Comparison of ENCODE assay signal across 25 mouse cellular contexts in genomic region chr6:113741425-113741824, GRCm38 (mm10). TPM values are rescaled to one million over a fixed set of nuclear protein-coding genes. Genes with fewer than 3 reads are reported as not detected.
DNase-seq lines count a peak whose midpoint lies in the region; ATAC-seq and TF ChIP-seq lines count a peak whose summit lies in the region.
"Had no signal": no experiment of that assay in that cellular context is flagged by ENCODE, and none has a peak within 500 bp of the region (broad histone marks: within the 10 kb centered on the region; RNA-seq: fewer than 3 reads in every experiment).

No protein-coding gene starts in this region.

- no peak for TF ChIP-seq CTCF in heart, adult 2 months (IDR thresholded peaks at IDR 0.05)

- H3K27me3 ChIP-seq in forebrain, embryonic 15.5 days = no peaks in the 10 kb centered on the region
- no peaks in the 10 kb centered on the region for H3K27me3 ChIP-seq in forebrain, embryonic 11.5 days (ENCODE audit: control insufficient read depth, insufficient read depth, low read length)
- H3K27me3 ChIP-seq in heart, adult 2 months (ENCODE audit: control insufficient read depth, insufficient read depth, low read length) = no peaks in the 10 kb centered on the region
- H3K27me3 ChIP-seq: hindbrain, embryonic 15.5 days had no signal

- no peak overlapping the region for H3K4me2 ChIP-seq in forebrain, embryonic 15.5 days (replicated peaks)
- H3K4me2 ChIP-seq in forebrain, embryonic 11.5 days (ENCODE audit: low read depth, low read length, severe bottlenecking) = no peak overlapping the region

- peaks cover 7% of the 10 kb centered on the region for H3K36me3 ChIP-seq in forebrain, embryonic 15.5 days
- H3K36me3 ChIP-seq in forebrain, embryonic 11.5 days (ENCODE audit: control insufficient read depth, insufficient read depth, low read length) = no peaks in the 10 kb centered on the region; the same call in 1 of the 2 replicates
- H3K36me3 ChIP-seq in heart, adult 2 months (ENCODE audit: control insufficient read depth, insufficient read depth, low read length) = 0 out of 2 replicates have a peak, but pooled peaks cover 2% of the 10 kb centered on the region
- peaks cover 20% of the 10 kb centered on the region for H3K36me3 ChIP-seq in macrophage (ENCODE audit: inconsistent target)

- no peak for DNase-seq in forebrain, embryonic 11.5 days (ENCODE audit: low spot score)
- peak; percentile 15 for DNase-seq in heart, adult 8-10 months (ENCODE audit: low spot score)
- DNase-seq in heart, adult 2 months = no peak
- DNase-seq in left cerebral cortex, postnatal 14 days (ENCODE audit: low spot score in 2 of 2) = peak; percentile 31 to 49
- DNase-seq in left cerebral cortex, postnatal 4 days = no peak
- DNase-seq: adrenal gland, postnatal 10 days; B cell, adult 2 months; cerebellum, adult 18-20 months; cerebellum, adult 9-11 months; embryo, embryonic 11 days; gastrocnemius, postnatal 10 days; heart, postnatal 36 days had no signal

- peak overlapping the region; percentile 70; the same call in 1 of the 2 replicates for H3K27ac ChIP-seq in forebrain, embryonic 15.5 days (replicated peaks)
- no peak overlapping the region for H3K27ac ChIP-seq in forebrain, embryonic 11.5 days (ENCODE audit: low read depth, low read length)
- H3K27ac ChIP-seq in heart, adult 2 months = no peak overlapping the region
- H3K27ac ChIP-seq in macrophage = peak overlapping the region; percentile 73
- H3K27ac ChIP-seq: embryonic facial prominence, embryonic 15.5 days; heart, embryonic 15.5 days had no signal

- no peak overlapping the region for H3K9ac ChIP-seq in forebrain, embryonic 15.5 days (replicated peaks)
- H3K9ac ChIP-seq in forebrain, embryonic 11.5 days (ENCODE audit: low read length) = no peak overlapping the region
- no peak overlapping the region for H3K9ac ChIP-seq in heart, adult 2 months (ENCODE audit: low read depth, low read length)

- H3K9me3 ChIP-seq in forebrain, embryonic 15.5 days = no peaks in the 10 kb centered on the region
- H3K9me3 ChIP-seq in forebrain, embryonic 11.5 days (ENCODE audit: control insufficient read depth, low read length) = no peaks in the 10 kb centered on the region
- H3K9me3 ChIP-seq: embryonic facial prominence, embryonic 15.5 days; forebrain, embryonic 10.5 days; G1E; heart, embryonic 15.5 days; hindbrain, embryonic 15.5 days had no signal

- TF ChIP-seq POLR2A in heart, adult 2 months (IDR thresholded peaks at IDR 0.05; ENCODE audit: insufficient read depth, low read depth, low read length) = no peak

- 0 out of 2 replicates have a peak, but pooled peaks have one; percentile 17 for ATAC-seq in forebrain, embryonic 15.5 days (replicated peaks)
- no peak for ATAC-seq in forebrain, embryonic 11.5 days (replicated peaks; ENCODE audit: low FRiP score)
- ATAC-seq in megakaryocyte progenitor cell, adult 5-6 weeks (replicated peaks; ENCODE audit: poor library complexity) = no peak
- ATAC-seq: intestine, embryonic 16.5 days had no signal

- peaks cover 6% of the 10 kb centered on the region for H3K79me2 ChIP-seq in heart, adult 2 months (replicated peaks; ENCODE audit: control insufficient read depth, insufficient read depth, low read length)
- H3K79me2 ChIP-seq in macrophage (ENCODE audit: inconsistent target) = peaks cover 41% of the 10 kb centered on the region

- H3K4me1 ChIP-seq in forebrain, embryonic 15.5 days = peaks cover 28% of the 10 kb centered on the region
- no peaks in the 10 kb centered on the region; the same call in 1 of the 2 replicates for H3K4me1 ChIP-seq in forebrain, embryonic 11.5 days (replicated peaks; ENCODE audit: control insufficient read depth, insufficient read depth, low read length)
- no peaks in the 10 kb centered on the region for H3K4me1 ChIP-seq in heart, adult 2 months (ENCODE audit: control insufficient read depth, insufficient read depth, low read length)

- no peak overlapping the region for H3K4me3 ChIP-seq in forebrain, embryonic 15.5 days
- no peak overlapping the region for H3K4me3 ChIP-seq in forebrain, embryonic 11.5 days (ENCODE audit: low read depth, low read length)
- no peak overlapping the region for H3K4me3 ChIP-seq in heart, adult 2 months
- H3K4me3 ChIP-seq in macrophage (ENCODE audit: inconsistent target) = no peak overlapping the region

- TF ChIP-seq EP300 in heart, adult 2 months (IDR thresholded peaks at IDR 0.05; ENCODE audit: insufficient read depth, low read depth, low read length) = no peak

- intact Hi-C loops in heart, adult 2 months (cut with DNase I) = loop anchor here (5.0 kb wide), 1 partner anchor 44 kb away; the partner anchor contains the start of gene Tatdn2
- intact Hi-C loops in left cerebral cortex, postnatal 14 days (cut with DNase I) = no loop called here
- intact Hi-C loops in left cerebral cortex, postnatal 4 days (cut with DNase I) = no loop called here

- WGBS in forebrain, embryonic 15.5 days = 73% methylated on average over 2 of the region's 2 CpGs
- 74% methylated on average over 2 of the region's 2 CpGs for WGBS in forebrain, embryonic 11.5 days
- WGBS in heart, adult 2 months = 71% methylated on average over 2 of the region's 2 CpGs
- 36% methylated on average over 2 of the region's 2 CpGs for WGBS in macrophage (ENCODE audit: missing documents)

RNA-seq across cellular contexts. Expression of gene Sec13, which starts 0.9 kb away (rescaled TPM):
- polyA plus RNA-seq in forebrain, embryonic 15.5 days (2015; fragmentation: Nextera tagmentation; extraction: Ambion mirVana) = 239 and 245 TPM in 2 replicates
- polyA plus RNA-seq in forebrain, embryonic 11.5 days (2014; fragmentation: Nextera tagmentation; extraction: Ambion mirVana) = 248 and 282 TPM in 2 replicates
- total RNA-seq in heart, adult 8-10 months (2022) = 10 to 100 TPM; 68.8 to 72.3 (median 71.1) TPM
- total RNA-seq in heart, adult 2 months (2021) = 10 to 100 TPM; 66.8 to 68.8 TPM
- 84.4 and 106 TPM in 2 replicates for polyA plus RNA-seq in heart, adult 2 months (2012; rRNA removed)
- total RNA-seq in left cerebral cortex, postnatal 14 days (2021) = 10 to 100 TPM; 75.4 to 78.0 TPM
- 100 to 1,000 TPM; 100 to 104 TPM for total RNA-seq in left cerebral cortex, postnatal 4 days (2021)
- total RNA-seq in macrophage (2018; cell fraction: chromatin; rRNA removed) = 10 to 100 TPM; 24.7 to 76.2 (median 56.8) TPM
- total RNA-seq in macrophage (2018; cell fraction: cytosol; rRNA removed) = 100 to 1,000 TPM in 9 of 26 experiments, 10 to 100 TPM in 17; 76.6 to 116 (median 92.1) TPM
- total RNA-seq in macrophage (2018; cell fraction: nucleus; rRNA removed) = 10 to 100 TPM; 37.2 to 78.5 (median 53.0) TPM
- 73.8 to 122 TPM (median 108 TPM) in 3 replicates for polyA plus RNA-seq in macrophage (2018)
- 113 and 148 TPM in 2 replicates for total RNA-seq in megakaryocyte progenitor cell, adult 5-6 weeks (2015)
- total RNA-seq in megakaryocyte progenitor cell, adult 5-6 weeks (2017) = 157 and 159 TPM in 2 replicates

RNA-seq across cellular contexts. Expression of gene Ghrl, which starts 21.7 kb away (rescaled TPM):
- polyA plus RNA-seq in forebrain, embryonic 15.5 days (2015; fragmentation: Nextera tagmentation; extraction: Ambion mirVana) = 0.41 and 0.59 TPM in 2 replicates
- polyA plus RNA-seq in forebrain, embryonic 11.5 days (2014; fragmentation: Nextera tagmentation; extraction: Ambion mirVana) = 0.32 and 1.2 TPM in 2 replicates
- total RNA-seq in heart, adult 8-10 months (2022) = not detected
- total RNA-seq in heart, adult 2 months (2021) = not detected
- 0.76 and 1.1 TPM in 2 replicates for polyA plus RNA-seq in heart, adult 2 months (2012; rRNA removed)
- total RNA-seq in left cerebral cortex, postnatal 14 days (2021) = not detected
- total RNA-seq in left cerebral cortex, postnatal 4 days (2021) = not detected
- total RNA-seq in macrophage (2018; cell fraction: chromatin; rRNA removed) = 10 to 100 TPM in 1 of 26 experiments, 1 to 10 TPM in 1, not detected in 24; 1.4 to 12.2 TPM
- not detected for total RNA-seq in macrophage (2018; cell fraction: cytosol; rRNA removed)
- total RNA-seq in macrophage (2018; cell fraction: nucleus; rRNA removed) = 1 to 10 TPM in 5 of 26 experiments, not detected in 21; 2.2 to 5.5 (median 3.4) TPM
- polyA plus RNA-seq in macrophage (2018) = not detected in 3 replicates
- 0.32 TPM in 1 of 2 replicates, not detected in the other for total RNA-seq in megakaryocyte progenitor cell, adult 5-6 weeks (2015)
- total RNA-seq in megakaryocyte progenitor cell, adult 5-6 weeks (2017) = 0.17 and 2.2 TPM in 2 replicates
- total RNA-seq: adrenal gland, postnatal 10 days; G1E; gastrocnemius, postnatal 10 days; gastrocnemius, postnatal 4 days; heart, postnatal 36 days had no signal
- polyA plus RNA-seq: CD4-positive, CD25-positive, alpha-beta regulatory T cell, adult 4 months; embryonic facial prominence, embryonic 11.5 days; erythroblast, embryonic 14.5 days; forebrain, embryonic 10.5 days; G1E had no signal

RNA-seq across cellular contexts. Expression of gene Tatdn2, which starts 44.6 kb away (rescaled TPM):
- 0.78 and 1.3 TPM in 2 replicates for polyA plus RNA-seq in forebrain, embryonic 15.5 days (2015; fragmentation: Nextera tagmentation; extraction: Ambion mirVana)
- 0.88 and 1.5 TPM in 2 replicates for polyA plus RNA-seq in forebrain, embryonic 11.5 days (2014; fragmentation: Nextera tagmentation; extraction: Ambion mirVana)
- 10 to 100 TPM; 65.8 to 83.6 (median 69.8) TPM for total RNA-seq in heart, adult 8-10 months (2022)
- 10 to 100 TPM; 66.7 to 71.9 TPM for total RNA-seq in heart, adult 2 months (2021)
- polyA plus RNA-seq in heart, adult 2 months (2012; rRNA removed) = 17.3 and 36.1 TPM in 2 replicates
- total RNA-seq in left cerebral cortex, postnatal 14 days (2021) = 10 to 100 TPM; 70.4 to 71.4 TPM
- 10 to 100 TPM; 95.0 to 98.1 TPM for total RNA-seq in left cerebral cortex, postnatal 4 days (2021)
- 100 to 1,000 TPM in 25 of 26 experiments, 10 to 100 TPM in 1; 60.7 to 404 (median 167) TPM for total RNA-seq in macrophage (2018; cell fraction: chromatin; rRNA removed)
- total RNA-seq in macrophage (2018; cell fraction: cytosol; rRNA removed) = 10 to 100 TPM; 34.1 to 79.6 (median 45.1) TPM
- 100 to 1,000 TPM in 14 of 26 experiments, 10 to 100 TPM in 12; 68.7 to 260 (median 106) TPM for total RNA-seq in macrophage (2018; cell fraction: nucleus; rRNA removed)
- polyA plus RNA-seq in macrophage (2018) = 31.1 to 76.3 TPM (median 53.5 TPM) in 3 replicates
- 21.3 and 24.4 TPM in 2 replicates for total RNA-seq in megakaryocyte progenitor cell, adult 5-6 weeks (2015)
- 108 and 112 TPM in 2 replicates for total RNA-seq in megakaryocyte progenitor cell, adult 5-6 weeks (2017)

Comparison
In these comparisons a context has a peak if more than half of its experiments do, and no peak if none do; other contexts are left out.
1. H3K27ac ChIP-seq: peak in forebrain, embryonic 15.5 days (single experiment) and macrophage (single experiment); none in forebrain, embryonic 11.5 days (single experiment) and heart, adult 2 months (single experiment).
2. DNase-seq: peak in heart, adult 8-10 months (single experiment) and left cerebral cortex, postnatal 14 days (2 of 2); none in forebrain, embryonic 11.5 days (single experiment), heart, adult 2 months (0 of 2) and left cerebral cortex, postnatal 4 days (single experiment).